Mouse (Mus musculus) spleen, adult 2 months (tissue): ENCODE results near the gene Gpr34.

ENCODE experiments used
- CTCF ChIP-seq: fragments of 200-500 bp; IDR thresholded peaks from 2 replicates; pipeline ENCODE4 v1.5.1; 2011; ENCODE audit warnings: mild to moderate bottlenecking, inconsistent platforms; ENCODE audit not compliant: insufficient read depth, insufficient read length, insufficient replicate concordance; ENCODE audit errors: extremely low read depth
- POLR2A ChIP-seq: fragments of 200-500 bp; IDR thresholded peaks from 2 replicates; pipeline ENCODE4 v1.6.1; 2011; ENCODE audit warnings: low read depth, low read length, inconsistent platforms

DNA sequence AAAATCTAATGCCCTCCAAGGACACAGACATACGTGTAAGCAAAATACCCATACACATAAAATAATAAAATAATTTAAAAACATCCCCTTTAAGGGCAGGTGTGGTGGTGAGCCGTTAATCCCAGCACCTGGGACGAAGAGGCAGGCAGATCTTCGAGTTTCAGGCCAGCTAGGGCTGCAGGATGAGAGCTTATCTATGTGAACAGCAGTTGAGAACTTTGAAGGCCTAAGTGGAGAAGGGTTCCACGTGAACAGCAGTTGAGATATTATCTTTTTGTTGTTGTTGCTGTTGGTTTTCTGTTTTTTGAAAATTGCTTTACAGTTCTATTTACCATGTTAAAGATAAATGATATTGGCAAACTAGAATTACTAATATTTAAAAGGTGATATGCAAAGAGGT is 37.0 kb downstream of the Gpr34 start:
- no peak for TF ChIP-seq POLR2A
- no peak for TF ChIP-seq CTCF
